7 mouse cellular contexts compared by ENCODE assay signal in the genomic region with DNA sequence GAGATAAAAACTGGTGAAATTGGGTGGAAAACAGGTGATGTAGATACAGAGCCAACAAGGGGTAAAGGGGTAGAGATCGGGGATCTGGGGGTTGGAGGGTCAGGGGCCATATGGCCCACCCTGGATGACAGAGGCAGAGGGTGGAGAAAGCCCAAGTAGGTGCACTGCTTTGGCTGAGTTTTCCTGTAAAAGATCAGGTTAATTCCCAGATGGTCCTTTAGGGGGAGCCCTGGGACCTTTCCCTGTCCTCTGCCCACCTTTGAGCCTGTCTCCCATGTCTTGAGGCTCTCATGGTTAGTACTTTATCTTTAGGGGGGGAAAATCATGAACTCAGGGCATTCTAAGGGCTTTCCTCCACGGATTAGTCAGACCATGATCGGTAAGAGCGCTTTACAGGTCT.
DNase-seq lines count a peak whose midpoint lies in the region; ATAC-seq and TF ChIP-seq lines count a peak whose summit lies in the region.

No protein-coding gene starts in this region.

- TF ChIP-seq CTCF in lung, embryonic 14.5 days (IDR thresholded peaks at IDR 0.05; ENCODE audit: low read depth): peak; percentile 69
- TF ChIP-seq CTCF in stomach, postnatal 0 days (IDR thresholded peaks at IDR 0.05; ENCODE audit: low read depth): peak; percentile 76

- no peak overlapping the region for H3K27ac ChIP-seq in lung, embryonic 14.5 days (ENCODE audit: low read depth)
- no peak overlapping the region for H3K27ac ChIP-seq in stomach, postnatal 0 days (replicated peaks)

- peak; percentile 65 for DNase-seq in lung, embryonic 14.5 days
- no peak for DNase-seq in lung, postnatal 25 days (ENCODE audit: low spot score)
- peak; percentile 18 for DNase-seq in adipocyte (ENCODE audit: low spot score)
- peak; percentile 16 to 54 for DNase-seq in cerebellum, postnatal 36 days
- peak; percentile 41 for DNase-seq in hindlimb bud, embryonic 11.5 days (ENCODE audit: extremely low spot score, low read depth, low spot score)
- peak; percentile 13 for DNase-seq in lung, postnatal 36 days
- DNase-seq in stomach, postnatal 0 days (ENCODE audit: low spot score): peak; percentile 20

- H3K36me3 ChIP-seq in lung, embryonic 14.5 days (ENCODE audit: insufficient read depth): no peaks in the 10 kb centered on the region
- H3K36me3 ChIP-seq in stomach, postnatal 0 days (ENCODE audit: control insufficient read depth, insufficient read depth, low read length): no peaks in the 10 kb centered on the region

- H3K4me1 ChIP-seq in lung, embryonic 14.5 days (ENCODE audit: insufficient read depth): no peaks in the 10 kb centered on the region
- H3K4me1 ChIP-seq in stomach, postnatal 0 days (replicated peaks; ENCODE audit: control insufficient read depth, insufficient read depth): no peaks in the 10 kb centered on the region

- H3K4me2 ChIP-seq in lung, embryonic 14.5 days: no peak overlapping the region
- H3K4me2 ChIP-seq in stomach, postnatal 0 days (replicated peaks; ENCODE audit: low read depth): no peak overlapping the region

- H3K9me3 ChIP-seq in lung, embryonic 14.5 days (ENCODE audit: low read depth, low read length): no peaks in the 10 kb centered on the region
- H3K9me3 ChIP-seq in stomach, postnatal 0 days (ENCODE audit: control insufficient read depth, low read length): no peaks in the 10 kb centered on the region

- no peak for TF ChIP-seq EP300 in stomach, postnatal 0 days (optimal IDR thresholded peaks at IDR 0.05)

- no peak overlapping the region for H3K9ac ChIP-seq in lung, embryonic 14.5 days
- H3K9ac ChIP-seq in stomach, postnatal 0 days (ENCODE audit: low read length): no peak overlapping the region

- whole genome bisulfite sequencing in lung, embryonic 14.5 days: 26% methylated on average over 4 of the region's 4 CpGs
- 17% methylated on average over 4 of the region's 4 CpGs for WGBS in stomach, postnatal 0 days

- no peaks in the 10 kb centered on the region for H3K27me3 ChIP-seq in lung, embryonic 14.5 days (ENCODE audit: insufficient read depth, low read length)
- no peaks in the 10 kb centered on the region for H3K27me3 ChIP-seq in stomach, postnatal 0 days (ENCODE audit: control insufficient read depth, insufficient read depth, low read length)

- no peak overlapping the region for H3K4me3 ChIP-seq in lung, embryonic 14.5 days (ENCODE audit: low read depth, low read length)
- H3K4me3 ChIP-seq in stomach, postnatal 0 days (ENCODE audit: low read depth, low read length): no peak overlapping the region

- no peak for ATAC-seq in lung, embryonic 14.5 days (ENCODE audit: insufficient read depth)
- no peak for ATAC-seq in stomach, postnatal 0 days (ENCODE audit: low FRiP score, low TSS enrichment)
